Mouse (Mus musculus) cortical plate, adult 2 months (tissue): ENCODE measurements around the gene Rgs10. TPM values are rescaled to one million over a fixed set of nuclear protein-coding genes. Genes with fewer than 3 reads are reported as not detected.

Source experiments
- H3K27ac ChIP-seq: fragments of 200-500 bp; 2 replicates; pipeline ENCODE4 v1.5.1; 2012; ENCODE audit warnings: low read length, control low read depth, inconsistent platforms; ENCODE audit not compliant: insufficient read depth
- H3K4me1 ChIP-seq: fragments of 200-500 bp; 2 replicates; pipeline ENCODE4 v1.6.1; 2011; ENCODE audit warnings: low read length; ENCODE audit not compliant: control insufficient read depth, insufficient read depth
- H3K4me3 ChIP-seq: fragments of 200-500 bp; 2 replicates; pipeline ENCODE4 v1.5.1; 2011; ENCODE audit warnings: mild to moderate bottlenecking, low read length, control low read depth; ENCODE audit not compliant: insufficient read depth
- CTCF ChIP-seq: fragments of 200-500 bp; IDR thresholded peaks from 2 replicates; pipeline ENCODE4 v1.5.1; 2011; ENCODE audit warnings: mild to moderate bottlenecking, control low read depth, low read length; ENCODE audit not compliant: insufficient read depth; ENCODE audit errors: extremely low read depth
- POLR2A ChIP-seq: fragments of 200-500 bp; IDR thresholded peaks from 2 replicates; pipeline ENCODE4 v1.6.1; 2011; ENCODE audit warnings: mild to moderate bottlenecking, low read length, control low read depth; ENCODE audit not compliant: insufficient read depth; ENCODE audit errors: extremely low read depth
- polyA plus RNA-seq: library from polyadenylated mRNA; depleted of rRNA; stranded (reverse); fragments of >200 nt; gene quantifications from 2 replicates; pipeline ENCODE4 v1.2.3, GENCODE M21; 2012; rRNA removed

Rgs10 gene
- polyA plus RNA-seq, result 69.9 and 71.8 TPM in 2 replicates

DNA sequence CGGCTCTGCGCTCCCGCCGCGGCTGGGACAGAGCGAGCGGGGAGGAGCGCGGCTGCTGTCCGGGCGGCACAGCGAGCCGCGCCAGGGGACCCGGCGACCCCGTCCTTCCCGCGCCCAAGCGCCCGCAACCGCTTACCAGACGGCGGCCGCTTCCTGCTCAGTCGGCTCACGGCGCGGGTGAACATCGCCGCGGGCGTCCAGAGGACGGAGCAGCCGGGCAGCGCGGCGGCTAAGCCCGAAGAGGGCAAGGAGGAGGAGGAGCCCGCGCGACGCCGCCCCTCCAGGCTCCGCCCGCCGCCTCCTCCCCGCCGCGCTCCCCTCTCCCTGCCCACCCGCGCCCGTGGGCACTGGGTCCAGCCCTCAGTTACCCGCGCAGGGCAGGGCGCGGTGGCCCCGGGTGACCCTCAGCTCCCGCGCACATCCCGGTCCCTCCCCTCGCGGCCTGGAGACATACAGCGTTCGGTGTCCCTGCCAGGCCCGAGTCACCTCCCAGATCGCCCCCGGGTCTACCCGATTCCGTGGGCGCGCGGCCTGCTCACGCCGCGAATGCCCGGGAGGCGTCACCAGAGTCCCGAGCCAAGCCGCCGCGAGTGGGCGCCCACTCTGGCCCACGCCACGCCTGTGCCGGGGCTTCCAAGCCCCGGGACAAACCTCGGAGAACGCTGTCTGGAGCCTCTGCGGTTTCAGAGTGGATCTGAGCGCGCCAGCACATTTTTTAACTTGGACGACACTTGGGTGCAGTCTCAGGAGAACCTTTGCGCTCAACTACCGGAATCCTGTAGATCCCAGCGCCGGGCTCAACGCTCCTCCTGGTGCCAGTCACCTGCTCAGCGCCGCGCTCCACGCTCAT is at the start of gene Rgs10:
TSS of gene Rgs10 (minus strand) at position 829 of the 850 bp plus-strand sequence.
- no peak within 1 kb of the TSS for H3K27ac ChIP-seq
- peak within 1 kb of the TSS; percentile 43 for H3K4me3 ChIP-seq
- TF ChIP-seq POLR2A (no peak), CTCF (no peak)
- H3K4me1 ChIP-seq, result no peaks in the 10 kb centered on the region

DNA sequence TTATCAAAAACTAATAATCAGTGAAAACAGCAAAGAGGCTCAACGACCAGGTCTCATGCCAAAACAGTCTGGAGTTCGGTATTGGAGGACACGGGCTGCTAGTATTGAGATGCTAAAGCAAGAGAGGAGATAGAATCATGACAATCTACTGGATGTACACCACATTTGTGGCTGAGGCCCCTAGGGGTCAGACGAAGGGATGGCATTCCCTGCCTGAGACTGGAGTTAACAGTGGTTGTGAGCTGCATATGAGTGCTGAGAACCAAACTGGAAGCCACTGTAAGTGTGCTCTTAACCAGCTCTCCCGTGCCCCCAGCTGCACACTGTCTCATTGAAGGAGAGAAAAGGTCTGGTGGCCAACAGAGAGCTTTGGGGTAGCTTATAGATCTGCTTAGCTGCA is 43.8 kb upstream of the Rgs10 start:
- Histone ChIP-seq H3K27ac (no peak overlapping the region), H3K4me3 (no peak overlapping the region; the same call in 1 of the 2 replicates), H3K4me1 (peaks cover 2% of the 10 kb centered on the region; the same call in 1 of the 2 replicates)
- TF ChIP-seq CTCF, result no peak
- TF ChIP-seq POLR2A, result no peak

DNA sequence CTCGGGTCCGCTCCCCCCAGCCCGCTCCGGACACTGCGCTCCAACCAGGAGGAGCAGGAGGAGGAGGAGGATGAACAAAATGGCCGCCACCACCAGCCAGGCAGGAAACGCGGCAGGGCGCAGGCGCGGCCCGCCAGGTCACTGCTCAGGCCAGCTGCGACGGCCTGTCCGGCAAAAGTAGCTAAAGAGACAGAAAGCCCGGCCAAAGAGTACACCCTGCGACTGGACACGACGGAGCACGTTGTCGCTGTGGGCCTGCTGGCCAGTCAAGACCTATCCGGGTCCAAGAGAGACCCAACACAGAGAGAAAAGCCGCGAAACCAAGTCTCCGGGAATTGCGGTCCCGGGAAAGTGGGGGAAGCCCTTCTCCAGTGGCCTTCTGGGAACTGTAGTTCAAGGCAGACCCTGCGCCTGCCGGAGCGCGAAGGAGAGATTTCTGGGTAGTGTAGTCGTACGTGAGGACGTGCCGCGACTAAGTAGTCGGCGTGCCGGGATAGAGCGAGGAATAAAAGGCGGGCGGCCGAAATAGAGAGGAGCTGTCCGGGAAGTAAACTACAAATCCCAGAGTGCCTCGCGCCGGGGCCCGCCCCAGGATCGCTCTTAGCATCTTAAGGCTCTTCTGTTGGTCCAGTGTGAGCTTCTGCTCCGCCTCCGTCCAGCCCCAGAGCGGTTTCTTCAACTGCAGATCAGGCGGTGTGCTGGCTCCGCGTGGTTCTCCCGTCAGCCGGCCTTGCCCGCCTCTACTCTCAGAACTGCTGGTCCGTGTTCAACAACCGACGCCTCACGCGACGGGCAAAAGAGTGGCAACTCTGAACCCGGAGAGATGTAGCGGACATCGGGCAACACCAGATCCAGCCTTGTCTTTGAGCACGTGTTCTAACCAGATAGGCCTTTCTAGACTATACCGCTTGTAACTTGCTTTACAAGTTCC is 43.0 kb upstream of the Rgs10 start, which contains the start of gene Tial1:
TSS of gene Tial1 (minus strand) at position 433 of the 931 bp plus-strand sequence.
- H3K4me1 ChIP-seq, result peaks cover 2% of the 10 kb centered on the region; the same call in 1 of the 2 replicates
- H3K27ac ChIP-seq, result peak within 1 kb of the TSS; percentile 86
- H3K4me3 ChIP-seq, result peak within 1 kb of the TSS; percentile 61
- TF ChIP-seq CTCF (no peak), POLR2A (no peak; the same call in 1 of the 2 replicates)

DNA sequence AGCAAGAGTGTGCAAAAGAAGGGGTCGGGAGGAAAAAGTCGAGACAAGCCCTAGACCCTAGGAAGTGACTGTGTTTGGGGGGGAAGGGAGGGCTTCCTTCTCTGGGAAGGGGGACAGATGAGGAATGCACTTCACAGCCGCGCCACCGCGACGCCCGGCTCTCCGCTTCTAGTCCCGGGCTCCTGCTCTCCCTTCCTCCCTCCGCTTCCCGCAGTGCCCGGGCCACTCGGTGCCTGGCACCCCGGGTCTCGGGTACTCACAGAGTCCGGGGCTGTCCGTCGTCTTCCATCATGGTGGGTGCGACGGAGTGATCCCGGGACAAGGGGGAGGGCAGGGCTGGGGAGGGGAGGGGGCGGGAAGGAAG is 42.3 kb upstream of the Rgs10 start:
- TF ChIP-seq CTCF, result no peak
- no peak for TF ChIP-seq POLR2A
- 0 out of 2 replicates have a peak overlapping the region, but pooled peaks have one; percentile 10 for H3K27ac ChIP-seq
- H3K4me3 ChIP-seq, result peak overlapping the region; percentile 61
- H3K4me1 ChIP-seq, result peaks cover 2% of the 10 kb centered on the region; the same call in 1 of the 2 replicates

DNA sequence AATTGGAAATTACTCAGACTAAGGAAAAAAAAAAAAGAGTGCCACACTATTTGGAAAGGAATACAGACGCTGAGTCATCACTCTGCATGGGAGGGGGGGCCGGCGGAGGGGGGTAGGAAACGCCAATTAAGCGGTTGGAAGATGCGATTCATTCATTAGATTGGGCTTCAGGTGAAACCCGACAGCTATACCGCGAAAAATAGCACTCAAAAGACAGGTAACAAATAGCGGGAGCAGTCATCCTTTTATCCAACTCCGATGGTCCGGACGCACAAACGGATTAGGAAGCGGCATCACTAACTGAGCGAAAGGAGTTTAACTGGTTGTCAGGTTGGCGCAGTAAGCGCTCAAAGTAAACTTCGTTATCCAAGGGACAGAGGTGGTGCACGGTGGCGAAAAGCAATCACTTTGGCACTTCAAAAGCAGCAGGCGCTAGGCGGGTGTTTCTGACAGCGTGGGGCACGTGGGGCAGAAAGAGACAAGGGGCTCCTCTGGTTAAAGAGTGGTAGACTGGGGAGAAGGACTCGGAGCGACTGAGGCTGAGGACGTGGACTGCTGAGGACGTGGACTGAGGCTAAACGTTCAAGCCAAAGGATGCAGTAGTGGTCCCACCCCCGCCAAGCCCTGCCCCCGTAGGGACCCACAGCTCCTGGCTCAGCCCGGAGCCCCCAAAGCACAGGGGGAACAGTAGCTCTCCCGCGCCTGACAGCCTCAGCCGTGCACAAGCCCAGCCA is 41.7 kb upstream of the Rgs10 start:
- H3K27ac ChIP-seq, result 0 out of 2 replicates have a peak overlapping the region, but pooled peaks have one; percentile 10
- peak overlapping the region; percentile 61 for H3K4me3 ChIP-seq
- no peak for TF ChIP-seq CTCF
- TF ChIP-seq POLR2A, result no peak
- H3K4me1 ChIP-seq, result peaks cover 2% of the 10 kb centered on the region; the same call in 1 of the 2 replicates

DNA sequence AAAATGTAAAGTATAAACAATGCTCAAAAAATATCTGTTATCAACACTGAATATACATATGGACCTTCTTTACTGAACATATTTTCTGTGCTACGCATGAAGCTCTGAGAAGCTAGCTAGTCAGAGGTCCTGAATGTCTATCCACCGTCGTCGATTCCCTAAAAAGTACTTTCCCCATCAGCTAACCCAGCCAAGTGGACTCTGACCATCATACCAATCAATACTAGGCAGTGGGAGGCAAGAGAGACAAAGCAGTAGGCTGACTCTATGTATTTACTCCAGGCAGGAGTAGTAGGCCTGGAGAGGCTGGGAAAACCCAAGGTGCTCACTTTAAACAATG is 41.2 kb upstream of the Rgs10 start:
- H3K27ac ChIP-seq, result no peak overlapping the region
- peaks cover 2% of the 10 kb centered on the region; the same call in 1 of the 2 replicates for H3K4me1 ChIP-seq
- TF ChIP-seq POLR2A (no peak), CTCF (no peak)
- peak overlapping the region; percentile 61 for H3K4me3 ChIP-seq

DNA sequence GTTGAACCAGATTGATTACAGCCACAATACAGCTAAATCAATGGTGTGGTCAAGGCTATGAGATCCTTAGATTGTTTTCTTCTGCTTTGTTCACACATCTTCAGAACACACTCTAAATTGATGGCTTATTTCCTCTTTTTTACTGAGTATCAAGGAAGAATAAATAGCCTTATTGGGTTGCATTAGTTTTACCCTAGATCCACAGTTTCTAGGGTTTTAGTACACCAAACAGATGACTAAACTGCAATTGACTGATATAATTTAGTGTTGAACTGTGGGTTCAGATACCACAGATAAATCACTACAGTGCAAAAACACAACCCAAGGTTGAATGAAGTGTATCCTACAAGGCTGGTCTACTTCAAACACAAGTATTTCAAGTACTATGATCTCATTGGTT is 39.5 kb upstream of the Rgs10 start:
- Histone ChIP-seq H3K4me1 (peaks cover 2% of the 10 kb centered on the region; the same call in 1 of the 2 replicates), H3K27ac (no peak overlapping the region), H3K4me3 (no peak overlapping the region)
- TF ChIP-seq CTCF (no peak), POLR2A (no peak)

DNA sequence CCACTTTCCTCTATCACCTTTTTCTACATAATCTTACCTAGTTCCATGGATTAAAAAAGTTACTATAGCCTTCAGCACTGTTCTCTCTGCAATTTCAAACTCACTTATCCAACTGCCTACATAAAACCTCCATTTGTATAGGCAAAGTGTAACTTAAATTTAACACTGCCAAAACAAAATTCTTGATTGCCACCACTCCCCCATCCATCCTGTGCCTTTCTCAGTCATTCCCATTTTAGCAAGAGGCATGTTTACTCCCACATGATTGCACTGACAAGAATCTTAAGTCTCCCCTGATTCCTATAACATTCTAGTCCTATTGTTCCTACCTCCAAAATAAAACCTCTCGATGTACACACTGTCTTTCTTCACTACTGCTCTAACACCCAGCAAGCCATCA is 34.2 kb upstream of the Rgs10 start:
- Histone ChIP-seq H3K4me1 (peaks cover 2% of the 10 kb centered on the region; the same call in 1 of the 2 replicates), H3K4me3 (no peak overlapping the region), H3K27ac (no peak overlapping the region)
- TF ChIP-seq POLR2A (no peak), CTCF (no peak)

DNA sequence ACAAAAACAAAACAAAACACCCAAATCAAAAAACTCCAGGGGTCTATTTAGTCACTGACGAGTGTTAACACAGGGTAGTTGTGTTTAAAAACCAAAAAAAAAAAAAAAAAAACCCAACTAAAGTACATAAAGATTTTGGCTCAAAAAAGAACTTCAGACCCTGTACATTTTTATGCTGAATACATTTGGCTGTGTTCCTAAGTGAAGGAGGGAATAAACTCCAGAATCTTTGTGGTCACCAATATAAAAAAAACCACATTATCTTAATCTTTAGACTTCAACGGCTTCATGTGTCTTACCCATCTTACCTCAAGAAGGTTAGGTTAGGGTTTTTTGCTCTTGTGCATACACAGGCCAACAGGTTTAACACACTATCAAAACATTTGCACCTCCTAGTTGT is 22.0 kb upstream of the Rgs10 start:
- TF ChIP-seq POLR2A, result no peak
- TF ChIP-seq CTCF, result no peak
- Histone ChIP-seq H3K4me1 (no peaks in the 10 kb centered on the region), H3K4me3 (no peak overlapping the region), H3K27ac (no peak overlapping the region)
